Mouse (Mus musculus) limb, embryonic 14.5 days (tissue): ENCODE results near the gene Scrn1. TPM values are rescaled to one million over a fixed set of nuclear protein-coding genes. Genes with fewer than 3 reads are reported as not detected.

ENCODE experiments used
- ATAC-seq: fragments of 200-750 bp; cut with Nextera tagmentation; 2 replicates; pipeline ENCODE4 v1.8.0; 2017; ENCODE audit warnings: low read depth, moderate number of reproducible peaks, moderate TSS enrichment; ENCODE audit not compliant: low FRiP score
- DNase-seq: peaks from one replicate; pipeline ENCODE4 v3.0.0-alpha.2; 2015; ENCODE audit warnings: low spot score
- H3K27ac ChIP-seq: fragments of 300-500 bp; sonication (generic); replicated peaks from 2 replicates; pipeline ENCODE4 v1.5.1; 2014; ENCODE audit warnings: low read depth, mild to moderate bottlenecking, low read length, moderate library complexity, mixed read lengths
- H3K27me3 ChIP-seq: fragments of 300-500 bp; sonication (generic); 2 replicates; pipeline ENCODE4 v1.6.1; 2014; ENCODE audit warnings: low read length, mixed read lengths; ENCODE audit not compliant: control insufficient read depth, insufficient read depth
- H3K36me3 ChIP-seq: fragments of 300-500 bp; sonication (generic); 2 replicates; pipeline ENCODE4 v1.6.1; 2014; ENCODE audit warnings: mild to moderate bottlenecking, low read length, moderate library complexity, mixed read lengths; ENCODE audit not compliant: control insufficient read depth, insufficient read depth
- H3K4me1 ChIP-seq: fragments of 300-500 bp; sonication (generic); 2 replicates; pipeline ENCODE4 v1.6.1; 2014; ENCODE audit warnings: antibody characterized with exemption, low read length, mixed read lengths; ENCODE audit not compliant: control insufficient read depth, insufficient read depth
- H3K4me2 ChIP-seq: fragments of 300-500 bp; sonication (generic); replicated peaks from 2 replicates; pipeline ENCODE4 v1.6.1; 2014; ENCODE audit warnings: low read depth, mild to moderate bottlenecking, low read length, moderate library complexity; ENCODE audit not compliant: severe bottlenecking
- H3K4me3 ChIP-seq: fragments of 300-500 bp; sonication (generic); replicated peaks from 2 replicates; pipeline ENCODE4 v1.5.1; 2014; ENCODE audit warnings: low read length
- H3K9ac ChIP-seq: fragments of 300-500 bp; sonication (generic); 2 replicates; pipeline ENCODE4 v1.6.1; 2014; ENCODE audit warnings: mild to moderate bottlenecking, low read depth, low read length, moderate library complexity; ENCODE audit not compliant: severe bottlenecking
- H3K9me3 ChIP-seq: fragments of 300-500 bp; sonication (generic); 2 replicates; pipeline ENCODE4 v1.6.1; 2016; ENCODE audit warnings: low read length; ENCODE audit not compliant: control insufficient read depth
- POLR2A ChIP-seq: fragments of 200-500 bp; IDR thresholded peaks from 2 replicates; pipeline ENCODE4 v1.8.0; 2012; ENCODE audit warnings: inconsistent platforms, mild to moderate bottlenecking, moderate library complexity, borderline replicate concordance; ENCODE audit not compliant: insufficient read depth, insufficient read length; ENCODE audit errors: extremely low read depth
- WGBS: fragments of 180-500 bp; shearing (Covaris S2); extraction: QIAGEN DNeasy Blood & Tissue Kit; methylation state at CpG from one replicate; pipeline ENCODE4 v1.1.7; 2014; 5-methylcytosine and 5-hydroxymethylcytosine counted together
- polyA plus RNA-seq, 2 experiments: library from polyadenylated mRNA; depleted of rRNA in 1 of 2; stranded (reverse) in 1 of 2; unstranded in 1 of 2; fragments of >200 nt; fragmentation: Nextera tagmentation in 1 of 2; extraction: Ambion mirVana in 1 of 2; gene quantifications; 2 replicates each; pipeline versions ENCODE4 v1.2.1 to v1.2.3; 2012 to 2014

Scrn1 gene
- polyA plus RNA-seq, 2 experiments, result 6.3 to 8.0 TPM

DNA sequence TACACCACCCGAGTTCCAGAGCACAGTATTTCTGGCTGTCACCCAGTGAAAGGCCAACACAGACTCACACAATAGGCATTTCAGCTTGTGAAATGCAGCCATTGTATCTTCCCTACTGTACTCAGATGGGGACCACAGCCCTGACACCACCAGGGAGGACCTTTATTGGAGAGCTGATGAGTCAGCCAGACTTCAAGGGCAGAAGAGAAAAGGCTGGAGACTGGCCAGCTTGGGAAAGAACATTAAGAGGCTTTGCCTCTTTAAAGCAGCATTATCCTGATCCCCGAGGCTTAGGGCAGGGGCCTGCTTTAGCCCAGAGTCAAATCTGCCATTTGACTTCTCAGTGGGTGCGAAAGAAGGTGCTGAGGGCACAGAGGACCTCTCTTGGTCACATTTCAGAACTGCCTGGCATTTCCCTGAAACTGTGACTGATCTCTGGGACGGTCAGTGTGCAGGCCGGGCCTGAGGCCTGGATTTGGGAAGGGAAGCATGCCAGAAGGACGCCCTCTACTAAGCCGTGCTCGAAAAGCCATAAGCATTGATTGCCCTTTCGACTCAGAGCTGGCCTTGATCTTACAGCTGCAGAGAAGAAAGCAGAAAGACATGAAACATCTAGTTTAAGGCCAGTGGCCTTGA, 25.9 kb downstream of the Scrn1 start:
- no peak for DNase-seq
- H3K27me3 ChIP-seq, result no peaks in the 10 kb centered on the region
- H3K4me3 ChIP-seq, result no peak overlapping the region
- H3K9me3 ChIP-seq, result no peaks in the 10 kb centered on the region
- H3K9ac ChIP-seq, result no peak overlapping the region
- H3K27ac ChIP-seq, result no peak overlapping the region
- ATAC-seq, result no peak
- 69% methylated on average over 9 of the region's 9 CpGs for WGBS
- no peak overlapping the region for H3K4me2 ChIP-seq
- no peaks in the 10 kb centered on the region for H3K36me3 ChIP-seq
- no peaks in the 10 kb centered on the region for H3K4me1 ChIP-seq
- no peak for TF ChIP-seq POLR2A

DNA sequence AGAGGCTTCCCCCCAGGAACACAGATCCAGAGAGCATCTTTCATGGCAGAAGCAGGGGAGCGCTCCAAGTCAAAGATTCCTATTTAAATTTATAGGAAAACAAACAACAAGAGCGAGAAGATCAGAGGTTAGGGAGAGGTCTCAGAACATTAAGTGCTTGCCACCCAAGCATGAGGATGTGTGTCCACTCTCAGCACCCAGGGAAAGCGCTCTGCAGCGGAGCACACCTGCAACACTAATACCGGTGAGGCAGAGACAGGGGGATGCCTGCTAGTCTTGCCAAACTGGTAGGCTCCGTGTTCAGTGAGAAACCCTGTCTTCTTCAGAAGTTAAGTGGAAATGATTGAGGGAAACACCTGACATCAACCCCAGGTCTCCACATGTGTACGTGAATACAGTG, 26.9 kb downstream of the Scrn1 start:
- H3K36me3 ChIP-seq, result no peaks in the 10 kb centered on the region
- no peak for ATAC-seq
- WGBS, result 87% methylated on average over 7 of the region's 7 CpGs

GRCm38 (mm10) chr6:54538773-54539173, 27.5 kb downstream of the Scrn1 start:
- no peak for TF ChIP-seq POLR2A
- 25% methylated on average over 3 of the region's 3 CpGs for WGBS
- Histone ChIP-seq H3K4me1 (no peaks in the 10 kb centered on the region), H3K9ac (no peak overlapping the region), H3K9me3 (no peaks in the 10 kb centered on the region), H3K27me3 (no peaks in the 10 kb centered on the region), H3K27ac (no peak overlapping the region), H3K36me3 (no peaks in the 10 kb centered on the region), H3K4me3 (no peak overlapping the region), H3K4me2 (no peak overlapping the region)
- no peak for ATAC-seq
- no peak for DNase-seq

More for the DNA sequence above, 26.9 kb downstream of the Scrn1 start:
- no peaks in the 10 kb centered on the region for H3K9me3 ChIP-seq
- H3K4me3 ChIP-seq, result no peak overlapping the region
- H3K27ac ChIP-seq, result no peak overlapping the region
- H3K4me2 ChIP-seq, result no peak overlapping the region
- TF ChIP-seq POLR2A, result no peak
- no peaks in the 10 kb centered on the region for H3K4me1 ChIP-seq
- DNase-seq, result no peak
- no peaks in the 10 kb centered on the region for H3K27me3 ChIP-seq
- H3K9ac ChIP-seq, result no peak overlapping the region

DNA sequence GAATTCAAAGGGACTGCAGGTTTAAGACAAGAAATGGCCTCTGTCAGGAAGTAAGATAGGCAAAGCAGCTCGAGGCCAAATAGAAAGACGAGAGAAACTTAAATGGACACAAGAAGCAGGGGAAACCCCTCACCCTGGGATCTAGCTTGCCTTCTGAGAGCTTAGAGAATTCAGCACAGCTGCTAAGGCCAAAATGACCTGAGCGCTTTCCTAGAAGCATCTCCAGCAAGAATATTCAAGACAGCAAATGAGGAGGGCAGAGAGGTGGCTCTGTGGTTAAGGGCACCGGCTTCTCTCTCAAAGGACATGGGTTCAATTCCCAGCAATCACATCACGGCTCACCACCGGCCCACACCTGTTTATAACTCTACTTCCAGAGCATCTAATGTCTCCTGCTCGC, 29.2 kb downstream of the Scrn1 start:
- ATAC-seq, result no peak
- no peak for TF ChIP-seq POLR2A
- Histone ChIP-seq H3K36me3 (no peaks in the 10 kb centered on the region), H3K9me3 (no peaks in the 10 kb centered on the region), H3K4me2 (no peak overlapping the region), H3K9ac (no peak overlapping the region), H3K4me1 (no peaks in the 10 kb centered on the region), H3K4me3 (no peak overlapping the region), H3K27me3 (no peaks in the 10 kb centered on the region), H3K27ac (no peak overlapping the region)
- DNase-seq, result no peak
- 75% methylated on average over 7 of the region's 7 CpGs for WGBS

DNA sequence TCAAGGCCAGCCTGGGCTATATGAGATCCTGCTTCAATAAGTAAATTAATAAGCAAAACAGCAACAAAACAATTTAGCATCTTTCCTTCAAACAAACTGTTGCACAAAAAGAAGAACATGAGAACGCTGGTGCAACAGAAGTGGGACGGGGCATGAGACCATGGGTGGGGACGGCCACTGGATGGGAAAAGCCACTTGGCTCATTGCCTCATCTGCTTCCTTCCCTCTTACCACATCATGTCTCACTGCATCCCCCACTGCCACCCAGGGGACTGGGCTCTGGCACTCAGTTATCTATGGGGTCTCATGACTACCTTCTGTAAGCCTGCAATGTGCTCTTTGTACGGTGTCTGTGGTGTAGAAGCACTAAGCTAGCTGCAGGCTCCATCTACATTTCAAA, 30.8 kb downstream of the Scrn1 start:
- Histone ChIP-seq H3K27me3 (no peaks in the 10 kb centered on the region), H3K9ac (no peak overlapping the region), H3K4me3 (no peak overlapping the region), H3K27ac (no peak overlapping the region), H3K36me3 (no peaks in the 10 kb centered on the region), H3K9me3 (no peaks in the 10 kb centered on the region), H3K4me2 (no peak overlapping the region), H3K4me1 (no peaks in the 10 kb centered on the region)
- 90% methylated on average over 4 of the region's 4 CpGs for WGBS
- no peak for ATAC-seq
- no peak for TF ChIP-seq POLR2A
- no peak for DNase-seq

- WGBS, result 54% methylated on average over 8 of the region's 8 CpGs
- Histone ChIP-seq H3K4me2 (no peak overlapping the region), H3K4me1 (no peaks in the 10 kb centered on the region), H3K36me3 (no peaks in the 10 kb centered on the region), H3K9ac (no peak overlapping the region), H3K4me3 (no peak overlapping the region), H3K9me3 (no peaks in the 10 kb centered on the region), H3K27ac (no peak overlapping the region), H3K27me3 (no peaks in the 10 kb centered on the region)
- DNase-seq (no peak), ATAC-seq (no peak)
- no peak for TF ChIP-seq POLR2A
Measured at GRCm38 (mm10) chr6:54531048-54531481, 35.2 kb downstream of the Scrn1 start.
